Comparison of ENCODE assay signal across 8 mouse cellular contexts in genomic region chr10:81410981-81411380, GRCm38 (mm10). TPM values are rescaled to one million over a fixed set of nuclear protein-coding genes. Genes with fewer than 3 reads are reported as not detected.
A peak's percentile ranks its signal among the peaks of the same experiment; 100 is the strongest.
DNase-seq lines count a peak whose midpoint lies in the region; ATAC-seq lines count a peak whose summit lies in the region.

No protein-coding gene starts in this region.

- H3K27ac ChIP-seq in midbrain, embryonic 13.5 days = peak overlapping the region; percentile 67; the same call in 1 of the 2 replicates
- H3K27ac ChIP-seq in midbrain, embryonic 11.5 days (ENCODE audit: low read depth, low read length) = no peak overlapping the region
- peak overlapping the region; percentile 86 for H3K27ac ChIP-seq in heart, embryonic 10.5 days
- peak overlapping the region; percentile 94 for H3K27ac ChIP-seq in stomach, embryonic 16.5 days (ENCODE audit: low read length)

- H3K36me3 ChIP-seq in midbrain, embryonic 13.5 days = peaks cover 24% of the 10 kb centered on the region
- H3K36me3 ChIP-seq in midbrain, embryonic 11.5 days (ENCODE audit: control insufficient read depth, insufficient read depth, low read length) = no peaks in the 10 kb centered on the region
- H3K36me3 ChIP-seq in heart, embryonic 10.5 days = peaks cover 6% of the 10 kb centered on the region
- H3K36me3 ChIP-seq in stomach, embryonic 16.5 days (ENCODE audit: control insufficient read depth, insufficient read depth, low read length) = peaks cover 8% of the 10 kb centered on the region

- no peak overlapping the region for H3K9ac ChIP-seq in midbrain, embryonic 13.5 days (replicated peaks)
- H3K9ac ChIP-seq in midbrain, embryonic 11.5 days (ENCODE audit: low read length) = no peak overlapping the region
- H3K9ac ChIP-seq in stomach, embryonic 16.5 days (ENCODE audit: low read length) = no peak overlapping the region; the same call in 1 of the 2 replicates

- 80% methylated on average over 9 of the region's 9 CpGs for WGBS in midbrain, embryonic 13.5 days
- 83% methylated on average over 9 of the region's 9 CpGs for WGBS in midbrain, embryonic 11.5 days
- 70% methylated on average over 9 of the region's 9 CpGs for WGBS in heart, embryonic 10.5 days
- WGBS in stomach, embryonic 16.5 days = 64% methylated on average over 9 of the region's 9 CpGs

- peaks cover 31% of the 10 kb centered on the region for H3K27me3 ChIP-seq in midbrain, embryonic 13.5 days
- peaks cover 23% of the 10 kb centered on the region for H3K27me3 ChIP-seq in midbrain, embryonic 11.5 days (ENCODE audit: control insufficient read depth, insufficient read depth, low read length)
- H3K27me3 ChIP-seq in heart, embryonic 10.5 days (ENCODE audit: insufficient read depth, poor library complexity, severe bottlenecking) = peaks cover 28% of the 10 kb centered on the region
- no peaks in the 10 kb centered on the region for H3K27me3 ChIP-seq in stomach, embryonic 16.5 days (ENCODE audit: control insufficient read depth, insufficient read depth, low read length)

- H3K4me2 ChIP-seq in midbrain, embryonic 13.5 days (replicated peaks) = no peak overlapping the region
- no peak overlapping the region for H3K4me2 ChIP-seq in midbrain, embryonic 11.5 days
- H3K4me2 ChIP-seq in stomach, embryonic 16.5 days (ENCODE audit: low read depth, low read length) = no peak overlapping the region

- no peak overlapping the region for H3K4me3 ChIP-seq in midbrain, embryonic 13.5 days (replicated peaks)
- H3K4me3 ChIP-seq in midbrain, embryonic 11.5 days (ENCODE audit: low read depth, low read length) = no peak overlapping the region
- no peak overlapping the region for H3K4me3 ChIP-seq in heart, embryonic 10.5 days
- no peak overlapping the region for H3K4me3 ChIP-seq in stomach, embryonic 16.5 days (replicated peaks; ENCODE audit: low read length)

- no peak for DNase-seq in midbrain, embryonic 11.5 days (ENCODE audit: low spot score, missing footprints)
- DNase-seq in heart, embryonic 10.5 days (ENCODE audit: low spot score) = no peak
- peak; percentile 67 for DNase-seq in kidney, postnatal 14 days
- DNase-seq in urinary bladder, postnatal 14 days (ENCODE audit: low spot score) = no peak
- DNase-seq in lung, postnatal 14 days = no peak

- no peaks in the 10 kb centered on the region for H3K9me3 ChIP-seq in midbrain, embryonic 13.5 days
- no peaks in the 10 kb centered on the region for H3K9me3 ChIP-seq in midbrain, embryonic 11.5 days (ENCODE audit: control insufficient read depth, low read length)
- H3K9me3 ChIP-seq in heart, embryonic 10.5 days = no peaks in the 10 kb centered on the region
- no peaks in the 10 kb centered on the region for H3K9me3 ChIP-seq in stomach, embryonic 16.5 days (replicated peaks; ENCODE audit: control insufficient read depth, low read length)

- ATAC-seq in midbrain, embryonic 13.5 days = no peak
- ATAC-seq in midbrain, embryonic 11.5 days (ENCODE audit: low FRiP score) = no peak
- ATAC-seq in stomach, embryonic 16.5 days (ENCODE audit: insufficient read depth, low FRiP score) = no peak
- no peak for ATAC-seq in megakaryocyte-erythroid progenitor cell, adult 5-6 weeks (replicated peaks; ENCODE audit: low FRiP score, low TSS enrichment, poor library complexity, severe bottlenecking)

- peaks cover 91% of the 10 kb centered on the region for H3K4me1 ChIP-seq in midbrain, embryonic 13.5 days (replicated peaks)
- peaks cover 35% of the 10 kb centered on the region for H3K4me1 ChIP-seq in midbrain, embryonic 11.5 days (ENCODE audit: control insufficient read depth, insufficient read depth, low read length)
- H3K4me1 ChIP-seq in heart, embryonic 10.5 days = peaks cover 100% of the 10 kb centered on the region
- H3K4me1 ChIP-seq in stomach, embryonic 16.5 days (ENCODE audit: control insufficient read depth, insufficient read depth, low read length) = peaks cover 91% of the 10 kb centered on the region

RNA-seq across cellular contexts. Expression of gene Smim24, which starts 18.1 kb away (rescaled TPM):
- polyA plus RNA-seq in midbrain, embryonic 13.5 days (2015; fragmentation: Nextera tagmentation; extraction: Ambion mirVana) = 1.4 and 1.9 TPM in 2 replicates
- polyA plus RNA-seq in midbrain, embryonic 11.5 days (2014; fragmentation: Nextera tagmentation; extraction: Ambion mirVana) = 2.3 and 2.7 TPM in 2 replicates
- 3.4 and 4.0 TPM in 2 replicates for polyA plus RNA-seq in heart, embryonic 10.5 days (2016; fragmentation: Nextera tagmentation; extraction: Ambion mirVana)
- polyA plus RNA-seq in stomach, embryonic 16.5 days (2015; fragmentation: Nextera tagmentation; extraction: Ambion mirVana) = 61.8 and 65.3 TPM in 2 replicates
- 7.7 and 12.8 TPM in 2 replicates for total RNA-seq in megakaryocyte-erythroid progenitor cell, adult 5-6 weeks (2014; fragmentation: Nextera tagmentation)
- total RNA-seq in megakaryocyte-erythroid progenitor cell, adult 5-6 weeks (2017) = 7.4 and 7.5 TPM in 2 replicates

RNA-seq across cellular contexts. Expression of gene Gm48552, which starts 22.2 kb away (rescaled TPM):
- 1.2 and 2.1 TPM in 2 replicates for polyA plus RNA-seq in midbrain, embryonic 13.5 days (2015; fragmentation: Nextera tagmentation; extraction: Ambion mirVana)
- 0.20 and 0.47 TPM in 2 replicates for polyA plus RNA-seq in midbrain, embryonic 11.5 days (2014; fragmentation: Nextera tagmentation; extraction: Ambion mirVana)
- 1.1 and 1.7 TPM in 2 replicates for polyA plus RNA-seq in heart, embryonic 10.5 days (2016; fragmentation: Nextera tagmentation; extraction: Ambion mirVana)
- polyA plus RNA-seq in stomach, embryonic 16.5 days (2015; fragmentation: Nextera tagmentation; extraction: Ambion mirVana) = 1.3 and 1.5 TPM in 2 replicates
- 4.0 TPM in 1 of 2 replicates, not detected in the other for total RNA-seq in megakaryocyte-erythroid progenitor cell, adult 5-6 weeks (2014; fragmentation: Nextera tagmentation)
- not detected in 2 replicates for total RNA-seq in megakaryocyte-erythroid progenitor cell, adult 5-6 weeks (2017)

RNA-seq across cellular contexts. Expression of gene Gm48551, which starts 26.7 kb away (rescaled TPM):
- 6.9 and 7.2 TPM in 2 replicates for polyA plus RNA-seq in midbrain, embryonic 13.5 days (2015; fragmentation: Nextera tagmentation; extraction: Ambion mirVana)
- polyA plus RNA-seq in midbrain, embryonic 11.5 days (2014; fragmentation: Nextera tagmentation; extraction: Ambion mirVana) = 2.7 and 2.9 TPM in 2 replicates
- polyA plus RNA-seq in heart, embryonic 10.5 days (2016; fragmentation: Nextera tagmentation; extraction: Ambion mirVana) = 2.2 and 3.1 TPM in 2 replicates
- 3.0 and 3.8 TPM in 2 replicates for polyA plus RNA-seq in stomach, embryonic 16.5 days (2015; fragmentation: Nextera tagmentation; extraction: Ambion mirVana)
- total RNA-seq in megakaryocyte-erythroid progenitor cell, adult 5-6 weeks (2014; fragmentation: Nextera tagmentation) = 1.2 and 6.3 TPM in 2 replicates
- total RNA-seq in megakaryocyte-erythroid progenitor cell, adult 5-6 weeks (2017) = 0.11 and 2.6 TPM in 2 replicates

RNA-seq across cellular contexts. Expression of gene Dohh, which starts 26.8 kb away (rescaled TPM):
- polyA plus RNA-seq in midbrain, embryonic 13.5 days (2015; fragmentation: Nextera tagmentation; extraction: Ambion mirVana) = 73.5 TPM in 2 replicates
- 43.3 and 53.7 TPM in 2 replicates for polyA plus RNA-seq in midbrain, embryonic 11.5 days (2014; fragmentation: Nextera tagmentation; extraction: Ambion mirVana)
- polyA plus RNA-seq in heart, embryonic 10.5 days (2016; fragmentation: Nextera tagmentation; extraction: Ambion mirVana) = 100 and 105 TPM in 2 replicates
- polyA plus RNA-seq in stomach, embryonic 16.5 days (2015; fragmentation: Nextera tagmentation; extraction: Ambion mirVana) = 77.4 and 79.6 TPM in 2 replicates
- total RNA-seq in megakaryocyte-erythroid progenitor cell, adult 5-6 weeks (2014; fragmentation: Nextera tagmentation) = 12.3 and 31.4 TPM in 2 replicates
- total RNA-seq in megakaryocyte-erythroid progenitor cell, adult 5-6 weeks (2017) = 31.2 and 37.8 TPM in 2 replicates

RNA-seq across cellular contexts. Expression of gene Fzr1, which starts 32.7 kb away (rescaled TPM):
- 127 and 133 TPM in 2 replicates for polyA plus RNA-seq in midbrain, embryonic 13.5 days (2015; fragmentation: Nextera tagmentation; extraction: Ambion mirVana)
- 94.3 and 104 TPM in 2 replicates for polyA plus RNA-seq in midbrain, embryonic 11.5 days (2014; fragmentation: Nextera tagmentation; extraction: Ambion mirVana)
- polyA plus RNA-seq in heart, embryonic 10.5 days (2016; fragmentation: Nextera tagmentation; extraction: Ambion mirVana) = 105 and 117 TPM in 2 replicates
- polyA plus RNA-seq in stomach, embryonic 16.5 days (2015; fragmentation: Nextera tagmentation; extraction: Ambion mirVana) = 69.2 and 79.0 TPM in 2 replicates
- total RNA-seq in megakaryocyte-erythroid progenitor cell, adult 5-6 weeks (2014; fragmentation: Nextera tagmentation) = 28.5 and 50.0 TPM in 2 replicates
- 12.2 and 14.9 TPM in 2 replicates for total RNA-seq in megakaryocyte-erythroid progenitor cell, adult 5-6 weeks (2017)

Comparison
In these comparisons a context has a peak if more than half of its experiments do, and no peak if none do; other contexts are left out.
1. RNA of gene Smim24, which starts 18.1 kb away (polyA plus RNA-seq): 61.8 to 65.3 TPM in stomach, embryonic 16.5 days; 3.4 to 4.0 TPM in heart, embryonic 10.5 days, 2.3 to 2.7 TPM in midbrain, embryonic 11.5 days and 1.4 to 1.9 TPM in midbrain, embryonic 13.5 days; every median in the first group is over 10 times any median in the second.